Mouse (Mus musculus): Measurements from ENCODE around the gene Lrrc74b.

Lrrc74b gene

DNA sequence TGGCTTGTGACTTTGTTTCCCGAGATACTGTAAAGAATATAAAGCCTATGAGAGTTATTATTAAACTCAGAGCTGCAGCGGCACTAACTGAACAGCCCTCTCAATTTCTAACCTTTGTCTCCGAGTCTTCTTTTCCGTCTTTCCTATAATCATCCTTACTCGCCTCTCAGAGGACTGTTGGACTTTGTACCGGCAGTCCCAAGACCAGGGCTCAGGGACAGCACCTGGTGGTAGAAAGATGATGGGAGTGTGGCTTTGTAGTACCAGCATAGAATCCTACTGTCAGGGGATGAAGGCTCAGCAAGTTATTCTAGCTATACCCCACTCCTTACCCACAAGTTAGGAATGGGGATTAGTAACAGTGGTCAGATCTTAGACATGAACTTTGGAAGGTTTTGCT is 34.8 kb downstream of the Lrrc74b start:
- ChIA-PET POLR2A (interaction anchor here in 2 of 4 experiments (1.1 to 5.0 kb wide), 4 partner anchors 18 to 121 kb away, joined by 3 to 25 read pairs (median 4); partner anchors contain the start of gene Lztr1 (in 1 of the 2)), CTCF (interaction anchor here in 3 of 4 experiments (0.6 to 2.0 kb wide), 4 partner anchors 18 to 113 kb away, joined by 3 to 6 read pairs (median 3); partner anchors contain the start of gene Lztr1 (in 1 of the 3))

DNA sequence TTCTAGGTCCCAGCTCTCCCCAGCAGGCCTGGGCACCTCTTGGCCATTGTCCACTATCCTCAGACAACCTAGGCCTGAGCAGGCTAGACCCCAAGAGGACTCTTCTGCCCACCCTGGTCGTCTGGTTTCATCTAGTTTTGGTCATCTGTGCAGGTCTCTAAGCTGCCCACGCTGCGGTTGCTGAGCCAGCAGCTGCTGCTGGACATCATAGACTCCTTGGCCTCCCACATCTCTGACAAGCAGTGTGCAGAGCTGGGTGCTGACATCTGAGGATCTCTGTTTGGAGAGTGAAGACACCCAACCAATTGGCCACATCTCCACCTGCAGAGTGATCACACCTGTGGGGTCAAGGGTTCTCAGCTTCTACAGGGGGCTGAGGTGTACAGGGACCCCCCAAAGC is 35.5 kb downstream of the Lrrc74b start:
- POLR2A ChIA-PET: interaction anchor here in 2 of 4 experiments (0.7 to 5.0 kb wide), 8 partner anchors 12 to 171 kb away, joined by 3 to 25 read pairs (median 3); partner anchors contain the start of gene Lztr1 (in 1 of the 2)
- CTCF ChIA-PET: interaction anchor here in 3 of 4 experiments (1.0 to 2.0 kb wide), 3 partner anchors 32 to 93 kb away, joined by 3 to 6 read pairs (median 3); no protein-coding TSS in a partner anchor

DNA sequence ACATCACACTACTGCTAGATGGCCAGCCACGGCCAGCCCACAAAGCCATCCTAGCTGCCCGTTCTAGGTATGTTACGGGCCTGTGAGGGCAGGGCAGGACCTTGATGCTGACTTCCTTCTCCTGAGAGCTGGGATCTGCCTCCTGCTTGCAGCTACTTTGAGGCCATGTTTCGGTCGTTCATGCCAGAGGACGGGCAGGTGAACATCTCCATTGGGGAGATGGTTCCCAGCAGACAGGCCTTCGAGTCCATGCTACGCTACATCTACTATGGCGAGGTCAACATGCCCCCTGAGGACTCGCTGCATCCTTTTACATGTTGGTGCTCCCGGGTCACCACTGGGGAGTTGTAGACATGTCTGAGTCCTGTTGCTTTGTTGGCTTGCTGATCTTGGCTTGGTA is 36.9 kb downstream of the Lrrc74b start:
- CTCF ChIA-PET: no interaction called here
- POLR2A ChIA-PET: interaction anchor here in 1 of 4 experiments (1.6 to 5.0 kb wide), 2 partner anchors 10 to 16 kb away, joined by 4 to 25 read pairs; partner anchors contain the start of gene Lztr1

DNA sequence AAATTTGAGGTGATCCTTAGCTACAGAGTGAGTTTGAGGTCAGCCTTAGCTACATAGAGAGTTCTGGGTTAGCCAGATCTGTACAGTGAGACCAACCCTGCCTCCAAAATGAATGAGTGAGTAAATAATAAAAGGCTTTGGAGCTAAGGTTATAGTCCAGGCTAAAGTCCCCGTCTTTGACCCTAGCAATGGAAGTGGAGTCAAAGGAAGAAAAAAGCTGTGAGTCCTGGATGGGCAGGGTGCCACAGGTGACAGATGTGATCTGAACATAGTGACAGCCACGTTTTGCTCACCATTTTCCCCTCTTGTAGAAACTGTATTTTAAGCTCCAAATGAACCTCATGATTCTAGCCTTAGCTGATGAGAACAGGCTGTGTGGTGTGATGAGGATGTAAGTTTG is 42.1 kb downstream of the Lrrc74b start:
- POLR2A ChIA-PET: interaction anchor here (0.6 to 2.7 kb wide), 12 partner anchors 8 to 395 kb away, joined by 3 to 23 read pairs (median 6); partner anchors contain the start of genes Lztr1 (in 2 of the 4) and Thap7 (in 2 of the 4)

DNA sequence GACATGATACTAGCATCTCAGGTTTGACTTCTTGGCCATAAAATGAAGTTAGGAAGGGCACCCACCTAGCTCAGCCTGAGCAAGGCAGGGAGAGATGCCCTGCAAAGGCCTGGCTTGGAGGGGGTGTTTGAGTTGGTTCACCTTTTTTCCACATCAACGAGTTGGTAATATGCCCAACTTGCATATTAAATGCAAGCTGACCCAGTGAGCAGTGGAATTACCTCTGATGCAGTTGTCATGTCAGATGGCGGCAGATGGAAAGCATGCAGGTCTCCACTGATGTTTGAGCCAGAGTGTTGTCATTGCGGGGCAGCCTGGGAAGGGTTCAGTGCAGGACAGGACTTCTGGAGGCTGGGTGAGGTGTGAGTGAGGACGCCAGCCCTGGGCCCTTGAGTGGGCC is 49.6 kb downstream of the Lrrc74b start:
- CTCF ChIA-PET: no interaction called here
- POLR2A ChIA-PET: interaction anchor here in 2 of 4 experiments (0.9 to 2.2 kb wide), 6 partner anchors 12 to 43 kb away, joined by 3 to 8 read pairs (median 4); partner anchors contain the start of genes Aifm3 (in 1 of the 2) and Thap7 (in 1 of the 2)

More for the DNA sequence above, 42.1 kb downstream of the Lrrc74b start:
- CTCF ChIA-PET: interaction anchor here in 2 of 4 experiments (0.8 to 1.1 kb wide), 2 partner anchors 39 to 45 kb away, joined by 3 read pairs; no protein-coding TSS in a partner anchor

DNA sequence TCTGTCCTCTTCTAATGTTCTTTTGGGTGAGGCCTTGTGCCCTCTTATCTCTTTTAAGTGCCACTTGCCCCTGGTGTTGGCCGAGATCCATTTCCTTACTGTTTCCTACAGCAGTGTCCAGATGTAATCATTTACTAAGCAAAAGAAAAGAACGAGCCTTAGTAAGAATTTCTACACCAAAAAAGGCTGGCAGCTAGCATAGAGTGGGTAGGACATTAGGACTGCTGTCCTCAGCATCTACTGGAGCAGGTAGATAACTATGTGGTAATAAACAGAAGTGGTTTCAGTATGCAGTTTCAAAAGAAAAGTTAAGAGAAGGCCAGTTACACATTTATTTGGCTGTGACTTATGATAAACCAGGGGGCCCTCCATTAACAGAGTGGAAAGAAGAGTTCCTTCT is 50.4 kb downstream of the Lrrc74b start:
- ChIA-PET CTCF (interaction anchor here in 1 of 4 experiments (0.5 kb wide), 1 partner anchor 47 kb away, joined by 6 read pairs; no protein-coding TSS in a partner anchor), POLR2A (interaction anchor here in 2 of 4 experiments (1.1 to 4.5 kb wide), 6 partner anchors 8 to 59 kb away, joined by 3 to 25 read pairs (median 6); partner anchors contain the start of gene Crkl (in 1 of the 2))

DNA sequence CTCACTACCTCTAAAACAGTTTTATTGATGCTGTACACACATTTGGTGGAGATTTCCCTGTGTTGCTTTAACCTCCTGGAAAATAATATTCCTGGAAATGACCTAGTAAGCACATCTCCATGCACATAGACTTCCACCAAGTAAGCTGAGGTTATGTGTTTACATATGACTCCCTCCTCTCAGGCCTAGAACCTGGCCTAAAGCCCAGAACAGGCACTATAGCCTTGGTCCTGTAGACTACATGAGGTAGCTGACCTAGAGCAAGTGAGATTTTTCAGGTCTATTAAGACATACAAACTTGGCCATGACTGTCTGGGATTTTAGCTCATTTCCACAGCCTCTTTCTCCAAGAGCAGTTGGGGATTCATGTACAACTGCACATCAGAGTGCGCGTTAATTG is 50.9 kb downstream of the Lrrc74b start:
- CTCF ChIA-PET: interaction anchor here in 2 of 4 experiments (0.5 to 2.3 kb wide), 2 partner anchors 36 to 47 kb away, joined by 6 to 10 read pairs; no protein-coding TSS in a partner anchor
- POLR2A ChIA-PET: interaction anchor here in 3 of 4 experiments (0.6 to 4.6 kb wide), 16 partner anchors 8 to 236 kb away, joined by 3 to 37 read pairs (median 7); partner anchors contain the start of genes Thap7 (in 2 of the 3) and Crkl (in 1 of the 3)

DNA sequence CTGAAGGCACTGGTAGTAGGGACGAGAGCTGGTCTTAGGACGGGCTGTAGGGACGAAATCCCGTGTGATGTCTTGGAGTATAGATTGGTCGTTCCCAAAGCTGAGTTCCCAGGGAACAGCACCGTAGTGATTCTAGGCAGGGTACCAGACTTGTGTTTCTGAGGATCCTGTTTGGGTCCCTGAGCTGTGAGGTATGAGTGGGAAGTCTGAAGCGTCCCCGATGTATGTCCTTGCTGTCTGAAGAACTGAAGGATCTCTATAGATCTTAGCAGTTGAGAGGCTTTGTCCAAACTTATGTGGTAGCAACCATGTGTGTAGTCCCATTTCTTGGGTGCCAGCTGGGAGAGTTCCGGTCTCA is 51.8 kb downstream of the Lrrc74b start:
- ChIA-PET POLR2A (interaction anchor here (0.5 to 4.6 kb wide), 34 partner anchors 9 to 363 kb away, joined by 3 to 37 read pairs (median 5); partner anchors contain the start of genes Thap7 (in 2 of the 4), Aifm3 (in 1 of the 4), Crkl (in 1 of the 4) and Lrrc74b (in 1 of the 4)), CTCF (interaction anchor here in 2 of 4 experiments (0.5 to 2.3 kb wide), 6 partner anchors 19 to 319 kb away, joined by 3 to 10 read pairs (median 5); partner anchors contain the start of gene Aifm3 (in 1 of the 2))

DNA sequence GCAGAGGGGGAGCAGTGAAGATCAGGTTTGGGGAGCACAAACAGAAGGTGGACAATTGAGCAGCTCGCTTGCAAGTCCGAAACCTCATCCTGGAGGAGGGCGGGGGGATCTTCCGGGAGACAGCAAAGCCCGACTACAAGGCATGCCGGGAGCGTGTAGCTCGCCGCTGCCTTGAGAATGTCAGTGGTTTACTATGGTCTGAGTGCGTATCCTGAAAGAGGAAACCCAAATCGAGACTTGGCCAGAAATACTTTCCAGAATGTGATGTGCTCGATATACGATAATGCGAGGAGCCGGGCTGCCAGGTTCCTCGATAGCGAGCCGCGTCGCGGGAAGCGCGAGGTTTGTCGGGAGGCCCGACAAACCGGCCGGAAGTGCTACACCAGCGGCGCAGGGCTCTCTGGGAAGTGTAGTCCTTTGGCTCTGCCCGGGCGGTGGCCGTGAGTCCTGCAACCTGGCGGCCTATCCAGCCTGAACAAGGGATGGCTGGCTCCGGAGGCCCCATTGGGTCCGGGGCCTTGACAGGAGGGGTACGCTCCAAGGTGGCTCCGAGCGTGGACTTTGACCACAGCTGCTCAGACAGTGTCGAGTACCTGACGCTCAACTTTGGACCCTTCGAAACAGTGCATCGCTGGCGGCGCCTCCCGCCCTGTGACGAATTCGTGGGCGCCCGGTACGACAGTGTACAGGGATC is 52.4 kb downstream of the Lrrc74b start, which contains the start of gene Lztr1:
TSS of gene Lztr1 (plus strand) at position 143 of the 694 bp plus-strand sequence.
- CTCF ChIA-PET: interaction anchor here (0.5 to 2.3 kb wide), 14 partner anchors 12 to 318 kb away, joined by 3 to 10 read pairs (median 4); partner anchors contain the start of gene Aifm3 (in 1 of the 4)
- POLR2A ChIA-PET: interaction anchor here (0.6 to 4.6 kb wide), 65 partner anchors 9 to 654 kb away, joined by 3 to 37 read pairs (median 5); partner anchors contain the start of genes Crkl (in 3 of the 4), Aifm3 (in 2 of the 4), Thap7 (in 2 of the 4) and Lrrc74b (in 1 of the 4)

DNA sequence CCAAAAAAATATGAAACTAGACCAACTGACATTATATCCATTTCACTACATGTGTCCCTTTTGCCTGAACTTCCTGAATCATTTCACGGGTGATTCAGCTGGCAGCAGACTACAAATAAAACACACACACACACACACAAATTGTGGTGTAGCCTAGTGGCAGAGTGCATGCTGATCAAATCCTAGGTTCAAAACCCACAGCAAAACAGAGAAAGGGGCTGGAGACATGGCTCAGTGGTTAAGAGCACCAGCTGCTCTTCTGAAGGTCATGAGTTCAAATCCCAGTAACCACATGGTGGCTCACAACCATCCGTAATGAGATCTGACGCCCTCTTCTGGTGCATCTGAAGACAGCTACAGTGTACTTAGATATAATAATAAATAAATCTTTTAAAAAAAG is 53.0 kb downstream of the Lrrc74b start:
- CTCF ChIA-PET: interaction anchor here (0.6 to 2.3 kb wide), 14 partner anchors 9 to 130 kb away, joined by 3 to 10 read pairs (median 4); partner anchors contain the start of gene Aifm3 (in 1 of the 4)
- POLR2A ChIA-PET: interaction anchor here in 3 of 4 experiments (0.6 to 4.6 kb wide), 54 partner anchors 9 to 1178 kb away, joined by 3 to 37 read pairs (median 5); partner anchors contain the start of genes Crkl (in 3 of the 3), Aifm3 (in 2 of the 3), Smpd4 (in 2 of the 3) and Thap7 (in 2 of the 3)

DNA sequence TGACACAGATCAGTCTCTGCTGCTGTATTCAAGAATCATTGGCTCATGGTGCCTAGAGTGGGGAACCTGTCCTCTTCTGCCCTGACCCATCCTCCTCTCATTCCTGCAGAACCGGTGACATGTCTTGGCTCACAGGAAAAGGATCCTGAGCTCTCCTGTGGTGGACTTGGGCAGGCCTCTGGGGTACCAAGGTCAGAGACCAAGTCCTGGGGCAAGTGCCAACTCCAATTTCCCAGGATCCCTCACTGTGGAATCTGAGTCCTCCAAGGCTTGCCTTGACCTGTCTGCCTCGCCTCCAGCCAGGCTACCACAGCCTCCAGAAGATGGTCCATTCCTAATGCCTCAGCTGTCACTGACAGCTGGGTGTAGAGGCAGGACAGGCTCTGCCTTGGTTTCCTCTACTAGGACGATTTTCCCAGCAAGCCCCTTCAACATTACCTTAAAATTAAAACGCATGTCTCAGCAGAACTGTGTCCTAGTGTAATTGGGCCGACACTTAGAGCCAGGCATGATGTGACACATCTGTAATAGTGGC is 54.0 kb downstream of the Lrrc74b start:
- POLR2A ChIA-PET: interaction anchor here in 3 of 4 experiments (0.6 to 4.6 kb wide), 25 partner anchors 8 to 1660 kb away, joined by 3 to 37 read pairs (median 8); partner anchors contain the start of genes Crkl (in 2 of the 3), Thap7 (in 2 of the 3), Aifm3 (in 1 of the 3) and Lrrc74b (in 1 of the 3)
- CTCF ChIA-PET: interaction anchor here in 3 of 4 experiments (0.6 to 2.1 kb wide), 6 partner anchors 8 to 131 kb away, joined by 3 to 6 read pairs (median 4); no protein-coding TSS in a partner anchor

DNA sequence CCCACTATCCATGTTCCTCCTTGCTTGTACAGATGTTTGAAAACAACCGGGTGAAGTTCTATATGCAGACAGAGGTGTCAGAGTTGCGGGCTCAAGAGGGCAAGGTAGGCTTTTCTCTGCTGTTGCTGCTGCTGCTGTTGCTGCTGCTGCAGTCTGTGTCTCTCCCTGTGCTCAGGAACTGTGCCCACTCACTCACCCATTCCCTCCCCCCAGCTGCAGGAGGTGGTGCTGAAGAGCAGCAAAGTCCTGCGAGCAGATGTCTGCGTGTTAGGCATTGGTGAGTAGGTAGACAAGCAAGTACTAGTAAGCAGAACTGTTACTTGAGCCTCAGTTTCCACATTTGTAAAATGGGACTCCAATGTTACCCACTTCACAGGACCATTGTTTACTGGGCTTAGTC is 58.4 kb downstream of the Lrrc74b start:
- ChIA-PET POLR2A (interaction anchor here in 1 of 4 experiments (1.0 to 2.3 kb wide), 5 partner anchors 10 to 246 kb away, joined by 3 to 7 read pairs (median 4); partner anchors contain the start of gene Thap7), CTCF (interaction anchor here in 1 of 4 experiments (0.6 to 0.9 kb wide), 2 partner anchors 13 to 54 kb away, joined by 3 to 4 read pairs; partner anchors contain the start of gene Aifm3)

DNA sequence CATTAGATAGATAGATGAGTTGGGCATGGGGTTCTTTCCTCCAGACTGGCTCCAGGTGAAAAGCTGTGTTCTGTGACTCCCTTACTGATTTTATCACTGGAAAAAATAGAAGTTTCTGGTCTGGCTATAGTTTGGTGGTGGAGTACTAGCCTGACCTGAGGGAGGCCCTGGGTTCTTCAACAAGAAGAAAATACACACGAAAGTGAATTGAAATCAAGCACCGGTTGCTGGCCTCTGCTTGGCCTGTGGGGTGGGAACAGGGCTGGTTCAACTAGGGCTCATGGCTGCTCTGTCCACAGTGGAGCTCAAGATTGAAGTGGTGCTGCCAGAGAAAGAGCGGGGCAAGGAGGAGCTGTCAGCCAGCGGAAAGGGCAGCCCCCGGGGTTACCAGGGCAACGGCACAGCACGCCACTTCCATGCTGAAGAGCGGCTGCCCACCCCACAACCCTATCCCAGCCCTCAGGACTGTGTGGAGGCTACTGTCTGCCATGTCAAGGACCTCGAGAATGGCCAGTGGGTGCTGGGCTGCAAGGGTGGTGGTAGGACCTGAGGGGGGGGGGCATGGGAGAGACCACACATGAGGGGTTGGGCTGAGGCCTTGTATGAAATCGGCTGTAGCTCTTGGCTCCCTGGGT is 61.7 kb downstream of the Lrrc74b start:
- CTCF ChIA-PET: interaction anchor here in 3 of 4 experiments (0.8 kb wide), 3 partner anchors 8 to 39 kb away, joined by 3 to 5 read pairs (median 4); partner anchors contain the start of gene Aifm3 (in 1 of the 3)
- POLR2A ChIA-PET: interaction anchor here in 3 of 4 experiments (0.7 to 2.4 kb wide), 10 partner anchors 8 to 47 kb away, joined by 3 to 10 read pairs (median 5); partner anchors contain the start of genes Lztr1 (in 3 of the 3), Aifm3 (in 2 of the 3) and Crkl (in 1 of the 3)

DNA sequence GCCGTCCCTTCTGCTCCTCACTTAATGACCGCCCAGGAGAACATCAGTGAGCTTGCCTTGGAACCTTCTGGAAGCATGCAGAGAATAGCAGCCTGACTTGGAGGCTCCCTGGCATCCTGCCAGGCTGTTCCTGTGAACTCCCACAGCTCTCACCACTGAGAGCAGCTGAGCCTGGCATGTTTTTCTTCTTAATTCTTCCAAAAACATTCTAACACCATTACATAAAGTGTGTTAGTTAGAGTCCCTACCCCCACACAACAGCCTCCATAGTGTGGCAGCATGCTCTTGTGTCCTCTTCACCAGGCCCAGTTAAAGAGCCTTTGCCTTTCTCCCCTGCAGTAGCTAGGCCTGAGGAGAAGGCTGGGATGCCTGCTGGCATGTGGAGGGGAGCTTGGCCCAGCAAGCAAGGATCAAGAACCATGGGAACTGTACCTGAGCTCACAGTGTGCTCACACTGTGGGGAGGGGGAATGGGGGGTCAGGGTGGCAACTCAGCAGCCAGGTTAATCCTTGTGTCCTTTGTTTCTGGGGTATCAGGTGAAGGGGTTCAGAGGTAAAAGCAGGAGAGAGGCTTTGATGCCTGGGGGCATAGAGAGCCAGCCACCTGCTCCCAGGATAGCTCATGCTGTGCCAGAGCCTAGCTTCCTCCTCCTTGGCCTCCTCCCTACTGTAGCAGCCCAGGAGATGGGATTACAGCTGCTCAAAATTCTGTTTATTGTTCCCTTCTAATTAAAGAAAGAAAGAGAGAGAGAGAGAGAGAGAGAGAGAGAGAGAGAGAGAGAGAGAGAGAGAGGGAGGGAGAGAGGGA is 64.3 kb downstream of the Lrrc74b start:
- ChIA-PET CTCF (interaction anchor here in 2 of 4 experiments (0.6 to 1.4 kb wide), 6 partner anchors 11 to 652 kb away, joined by 4 to 11 read pairs (median 6); partner anchors contain the start of gene Lztr1 (in 2 of the 2)), POLR2A (interaction anchor here in 2 of 4 experiments (0.7 to 4.2 kb wide), 7 partner anchors 8 to 34 kb away, joined by 3 to 21 read pairs (median 9); partner anchors contain the start of genes Lztr1 (in 2 of the 2) and Thap7 (in 1 of the 2))
